Mouse (Mus musculus) embryonic fibroblast, embryonic 13.5 days (primary cell): ENCODE results near the gene Dydc2. TPM values are rescaled to one million over a fixed set of nuclear protein-coding genes. Genes with fewer than 3 reads are reported as not detected.

Source experiments
- H3K27ac ChIP-seq: 2 replicates; pipeline ENCODE4 v1.5.1; 2012; ENCODE audit warnings: low read length, control low read depth, inconsistent platforms; ENCODE audit not compliant: insufficient read depth
- H3K4me1 ChIP-seq: 2 replicates; pipeline ENCODE4 v1.6.1; 2011; ENCODE audit warnings: low read length; ENCODE audit not compliant: control insufficient read depth, insufficient read depth
- H3K4me3 ChIP-seq: 2 replicates; pipeline ENCODE4 v1.5.1; 2011; ENCODE audit warnings: mild to moderate bottlenecking, control low read depth, low read length; ENCODE audit not compliant: insufficient read depth
- CTCF ChIP-seq: IDR thresholded peaks from 2 replicates; pipeline ENCODE4 v1.5.1; 2011; ENCODE audit warnings: mild to moderate bottlenecking, control low read depth, low read length, moderate library complexity, borderline replicate concordance; ENCODE audit not compliant: insufficient read depth
- POLR2A ChIP-seq: IDR thresholded peaks from 2 replicates; pipeline ENCODE4 v1.6.1; 2011; ENCODE audit warnings: low read depth, mild to moderate bottlenecking, control low read depth, low read length, moderate library complexity
- polyA plus RNA-seq: library from polyadenylated mRNA; stranded (reverse); fragments of >200 nt; gene quantifications from 2 replicates; pipeline ENCODE4 v1.2.4, GENCODE M21; 2011; ENCODE audit warnings: low read depth; ENCODE audit not compliant: missing spikeins, insufficient read length

Dydc2 gene
- polyA plus RNA-seq, 1 experiment = not detected

DNA sequence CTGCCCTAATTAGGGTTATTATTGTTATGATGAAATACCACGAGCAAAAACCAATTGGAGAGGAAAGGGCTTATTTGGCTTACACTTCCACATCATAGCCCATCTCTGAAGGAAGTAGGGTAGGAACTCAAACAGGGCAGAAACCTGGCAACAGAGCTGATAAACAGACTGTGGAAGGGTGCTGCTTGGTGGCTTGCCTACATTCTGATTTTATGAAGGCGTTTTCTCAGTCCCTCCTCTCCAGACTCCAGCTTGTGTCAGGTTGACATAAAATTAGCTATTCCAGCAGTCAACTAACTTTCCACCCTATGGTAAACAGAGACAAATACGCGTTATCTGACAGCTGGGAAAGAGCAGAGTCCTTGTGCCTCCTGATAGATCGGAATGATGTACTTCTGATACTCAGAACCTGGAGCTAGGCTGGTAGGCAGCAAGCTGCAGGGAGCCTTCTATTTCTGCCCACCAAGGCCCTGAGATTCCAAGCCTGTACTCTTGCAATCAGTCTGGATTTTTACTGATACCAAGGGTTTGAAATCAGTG, 54.2 kb downstream of the Dydc2 start:
- Histone ChIP-seq H3K4me1 (peaks cover 8% of the 10 kb centered on the region; the same call in 1 of the 2 replicates), H3K27ac (no peak overlapping the region), H3K4me3 (no peak overlapping the region)
- TF ChIP-seq POLR2A (no peak), CTCF (no peak)

DNA sequence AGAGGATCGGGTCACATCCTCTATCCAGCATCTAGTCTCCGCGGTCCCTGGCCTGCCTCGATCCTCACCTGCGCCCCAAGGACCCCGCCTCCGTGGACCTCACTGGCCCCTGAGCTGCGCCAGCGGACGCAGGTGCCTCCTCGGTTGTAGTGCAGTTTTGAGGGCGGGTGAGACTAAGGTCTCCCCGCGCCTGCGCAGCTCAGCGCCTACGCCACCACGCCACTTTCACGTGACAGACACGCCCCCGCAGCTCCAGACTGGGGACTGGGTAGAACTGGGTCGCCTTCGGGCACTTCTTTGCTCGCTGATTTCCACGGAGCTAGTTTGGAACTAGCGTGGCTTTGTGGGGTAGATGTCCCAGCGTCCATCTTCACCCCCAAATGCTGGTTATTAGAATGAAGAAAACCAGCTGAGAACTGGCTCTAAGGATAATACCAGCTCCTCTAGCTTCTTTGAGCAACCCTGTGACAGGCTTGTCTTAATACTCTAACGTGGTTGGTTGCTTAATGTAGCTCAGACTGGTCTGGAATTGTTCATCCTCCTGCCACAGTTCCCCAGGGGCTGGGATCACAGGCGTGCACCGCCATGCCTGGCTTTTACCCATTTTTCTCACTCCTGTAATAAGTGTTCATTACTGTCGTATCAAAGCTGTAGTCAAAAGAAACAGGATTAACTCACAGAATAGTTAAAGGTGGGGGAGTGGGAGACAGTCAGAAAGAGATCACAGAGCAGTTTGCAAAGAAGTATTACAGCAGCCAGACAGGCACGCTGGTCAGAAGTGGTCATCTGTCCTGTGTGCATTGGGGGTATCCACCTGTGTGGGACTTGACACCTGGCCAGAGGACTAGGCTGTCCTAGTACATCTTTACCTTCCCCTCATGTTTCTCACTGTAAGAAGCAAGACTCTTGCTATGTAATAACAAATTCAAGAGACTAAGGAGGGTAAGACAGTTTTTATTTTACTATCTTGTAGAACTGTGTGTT, 55.1 kb downstream of the Dydc2 start, which contains the start of gene Fam213a:
Gene Fam213a, minus strand, starts transcription at position 159 of the 984 bp plus-strand sequence.
- Histone ChIP-seq H3K4me3 (peak within 1 kb of the TSS; percentile 50), H3K27ac (no peak within 1 kb of the TSS), H3K4me1 (peaks cover 8% of the 10 kb centered on the region; the same call in 1 of the 2 replicates)
- TF ChIP-seq POLR2A (peak; percentile 67), CTCF (no peak)

DNA sequence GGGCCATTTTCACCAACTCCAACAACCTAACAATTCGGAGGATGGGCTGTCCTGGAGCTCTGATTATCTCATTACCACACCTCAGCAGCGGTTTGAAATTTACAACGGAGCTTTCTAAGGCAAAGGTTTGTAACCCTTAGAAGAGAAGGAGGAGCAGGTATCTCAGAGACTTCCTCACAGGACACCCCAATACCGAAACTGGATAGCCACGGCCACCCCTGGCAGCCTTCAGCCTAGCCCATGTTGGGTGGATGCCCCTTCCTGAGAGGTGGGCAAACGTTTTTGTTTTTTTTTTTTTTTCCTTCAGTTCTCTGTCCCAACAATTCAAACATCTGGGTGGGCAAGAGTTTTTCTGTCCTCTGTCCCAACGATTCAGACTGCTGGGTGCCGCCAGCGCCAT, 55.9 kb downstream of the Dydc2 start:
- peak overlapping the region; percentile 50 for H3K4me3 ChIP-seq
- H3K4me1 ChIP-seq = peaks cover 8% of the 10 kb centered on the region; the same call in 1 of the 2 replicates
- no peak overlapping the region for H3K27ac ChIP-seq
- no peak for TF ChIP-seq POLR2A

DNA sequence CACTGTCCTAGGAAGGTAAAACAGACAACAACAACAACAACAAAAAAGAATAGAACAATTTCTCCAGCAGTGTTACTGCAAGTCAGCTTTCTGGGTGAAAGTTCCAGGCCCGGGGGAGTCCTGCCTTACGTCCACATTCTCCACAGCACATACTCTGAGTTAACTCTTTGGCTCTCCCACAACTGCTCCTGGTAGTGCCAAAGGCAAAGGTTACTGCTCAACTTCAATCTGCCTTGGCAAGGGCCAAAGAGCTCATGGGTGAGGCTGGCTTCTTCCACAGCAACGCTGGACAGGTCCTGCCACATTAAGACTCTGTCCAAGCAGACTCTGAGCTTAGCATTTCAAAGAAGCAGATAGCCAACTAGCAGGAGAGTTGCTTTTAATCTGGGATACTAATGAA, 57.1 kb downstream of the Dydc2 start:
- H3K4me1 ChIP-seq = peaks cover 1% of the 10 kb centered on the region; the same call in 1 of the 2 replicates
- no peak for TF ChIP-seq CTCF
- no peak for TF ChIP-seq POLR2A
- no peak overlapping the region for H3K27ac ChIP-seq
- H3K4me3 ChIP-seq = no peak overlapping the region

DNA sequence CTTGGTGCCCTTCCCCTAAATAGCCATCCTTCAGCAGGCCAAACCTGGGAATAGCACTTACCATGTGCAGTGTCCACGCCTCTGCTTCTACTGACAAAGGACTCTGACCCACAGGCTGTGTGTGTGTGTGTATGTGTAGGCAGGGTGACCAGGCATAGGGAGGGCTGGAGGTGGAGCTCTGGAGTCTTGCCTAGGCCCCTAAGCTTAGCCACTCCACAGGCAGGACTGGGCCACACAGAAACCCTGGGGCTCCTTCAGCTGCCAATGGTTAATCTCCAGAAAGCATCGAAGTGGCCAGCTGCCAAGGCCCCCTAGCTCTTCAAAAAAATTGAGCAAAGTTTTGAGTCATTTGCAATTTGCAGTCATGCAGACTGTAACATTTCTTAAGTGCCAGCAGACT, 60.9 kb downstream of the Dydc2 start:
- no peaks in the 10 kb centered on the region for H3K4me1 ChIP-seq
- TF ChIP-seq CTCF (no peak), POLR2A (no peak)
- H3K4me3 ChIP-seq = no peak overlapping the region
- no peak overlapping the region for H3K27ac ChIP-seq

DNA sequence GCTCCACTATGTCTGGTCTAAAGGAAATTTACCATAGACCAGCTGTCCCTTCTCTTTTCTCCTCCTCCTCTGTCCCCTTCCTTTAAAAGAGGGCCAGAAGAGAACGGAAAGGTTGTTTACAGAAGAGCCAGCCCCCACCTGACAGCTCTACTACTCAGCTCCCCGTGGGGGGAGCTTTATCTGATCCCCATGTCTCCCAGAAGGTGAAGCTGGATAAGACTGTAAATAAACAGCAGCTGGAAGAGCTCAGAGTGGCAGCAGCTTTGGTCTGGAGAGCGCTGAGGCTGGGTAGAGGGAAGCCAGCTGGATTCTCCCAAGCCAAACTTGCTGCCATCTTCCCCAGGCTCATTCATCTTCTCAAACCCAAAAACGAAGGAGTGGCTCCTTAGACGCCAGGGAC, 61.4 kb downstream of the Dydc2 start:
- H3K4me3 ChIP-seq = no peak overlapping the region

DNA sequence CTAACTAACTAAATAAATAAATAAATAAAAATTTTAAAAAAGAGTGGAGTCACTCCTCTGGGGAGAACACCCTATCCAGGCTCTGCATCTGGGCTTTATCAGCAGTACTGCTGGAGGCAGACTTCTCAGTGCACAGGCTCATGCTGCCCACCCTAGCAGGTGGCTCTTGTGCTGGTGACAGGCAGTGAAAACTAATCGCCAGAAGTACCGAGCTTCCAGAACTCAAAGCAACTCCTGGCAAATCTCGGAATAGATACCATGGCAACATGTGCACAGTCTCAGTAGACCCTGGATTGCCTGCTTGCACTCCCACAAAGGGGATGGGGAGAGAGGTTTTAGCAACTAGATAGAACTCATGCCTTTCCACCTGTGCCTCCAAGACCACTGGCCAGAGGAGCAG, 62.1 kb downstream of the Dydc2 start:
- H3K4me3 ChIP-seq = no peak overlapping the region
- no peak overlapping the region for H3K27ac ChIP-seq
- no peak for TF ChIP-seq CTCF
- no peak for TF ChIP-seq POLR2A
- H3K4me1 ChIP-seq = no peaks in the 10 kb centered on the region

More for the DNA sequence above, 61.4 kb downstream of the Dydc2 start:
- no peaks in the 10 kb centered on the region for H3K4me1 ChIP-seq
- TF ChIP-seq CTCF (no peak), POLR2A (no peak)
- H3K27ac ChIP-seq = no peak overlapping the region

DNA sequence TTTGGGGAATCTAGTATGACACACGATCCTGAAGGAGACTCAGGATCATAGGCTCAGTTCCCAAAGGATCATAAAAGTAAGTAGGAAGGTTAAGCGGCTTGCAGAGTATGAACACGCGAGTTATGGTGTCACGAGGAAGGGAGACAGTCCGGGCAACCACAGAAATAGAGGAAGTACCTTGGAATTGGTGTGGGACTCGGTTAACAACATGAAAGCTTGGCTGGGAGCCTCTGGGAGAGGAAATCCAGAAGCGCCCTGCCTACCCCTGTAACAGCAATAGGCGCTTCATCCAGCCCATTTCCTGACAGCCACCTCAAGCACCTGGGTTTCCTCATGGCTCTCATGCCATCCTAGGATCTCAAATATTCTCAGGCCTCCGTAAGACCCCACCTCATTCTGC, 62.7 kb downstream of the Dydc2 start:
- Histone ChIP-seq H3K4me3 (no peak overlapping the region), H3K4me1 (no peaks in the 10 kb centered on the region), H3K27ac (no peak overlapping the region)
- TF ChIP-seq POLR2A (no peak), CTCF (no peak)

DNA sequence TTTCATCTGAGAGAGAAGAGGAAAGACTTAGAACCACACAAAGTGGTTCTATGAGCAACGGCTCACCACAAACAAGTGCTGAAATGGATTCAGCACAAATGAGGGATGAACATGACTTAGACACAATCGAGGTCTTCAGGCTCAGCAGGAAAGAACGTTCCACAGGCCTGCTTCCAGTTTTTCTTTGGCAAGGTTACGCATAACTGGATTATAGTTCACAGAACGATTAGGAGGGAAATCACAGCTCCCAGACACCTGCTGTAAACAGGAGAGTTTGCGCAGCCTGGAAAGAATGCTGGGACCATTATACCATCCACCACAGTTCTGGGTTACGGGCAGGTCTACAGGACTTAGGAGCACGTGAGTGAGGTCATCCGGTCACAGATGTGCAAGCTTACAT, 63.3 kb downstream of the Dydc2 start:
- Histone ChIP-seq H3K4me3 (no peak overlapping the region), H3K4me1 (no peaks in the 10 kb centered on the region), H3K27ac (no peak overlapping the region)
- TF ChIP-seq CTCF (no peak), POLR2A (no peak)
